Mouse (Mus musculus) neural tube, embryonic 10.5 days (tissue): Measurements from ENCODE around the gene Daam1.

Experiments used
- DNase-seq: peaks from one replicate; pipeline ENCODE4 v3.0.0-alpha.2; 2017; ENCODE audit warnings: low spot score; ENCODE audit errors: extremely low spot score

Gene Daam1

GRCm38 (mm10) chr12:72039501-72039900 is 208.6 kb downstream of the Daam1 start:
- DNase-seq = no peak

GRCm38 (mm10) chr12:72041238-72041637 is 210.4 kb downstream of the Daam1 start:
- no peak for DNase-seq
